Mouse (Mus musculus) stomach, postnatal 0 days (tissue): ENCODE data around the gene Mex3d.

Experiments used
- CTCF ChIP-seq: IDR thresholded peaks from 2 replicates; pipeline ENCODE4 v1.5.1; 2016; ENCODE audit warnings: antibody characterized with exemption, low read depth, mild to moderate bottlenecking, moderate library complexity
- EP300 ChIP-seq: optimal IDR thresholded peaks from 2 replicates; pipeline ENCODE3; 2016; ENCODE audit warnings: antibody characterized with exemption

DNA sequence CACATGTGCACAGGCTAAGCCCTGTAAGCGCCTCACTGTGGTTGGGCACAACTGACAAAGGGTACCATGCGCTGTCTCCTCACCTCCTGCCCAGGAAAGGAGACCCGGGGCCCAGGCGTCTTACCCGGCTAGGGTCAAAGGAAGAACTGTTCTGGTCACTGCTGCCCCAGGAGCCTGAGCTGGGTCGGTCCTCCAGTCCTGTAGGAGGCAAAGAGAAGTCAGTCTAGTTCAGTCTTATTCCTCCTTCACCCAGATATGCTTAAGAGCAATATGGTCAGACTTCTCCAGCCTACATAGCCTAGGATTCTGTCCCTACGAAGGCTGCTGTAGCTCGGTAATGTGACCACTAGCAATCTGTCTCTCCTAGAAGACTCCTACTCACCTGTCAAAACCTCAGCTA, 33.7 kb upstream of the Mex3d start:
- TF ChIP-seq CTCF (no peak), EP300 (no peak)
